Mouse (Mus musculus) liver, embryonic 12.5 days (tissue): ENCODE data around the gene Tpd52l1. TPM values are rescaled to one million over a fixed set of nuclear protein-coding genes. Genes with fewer than 3 reads are reported as not detected.

Source experiments
- ATAC-seq: fragments of 200-750 bp; cut with Nextera tagmentation; 2 replicates; pipeline ENCODE4 v1.8.0; 2017; ENCODE audit warnings: moderate number of reproducible peaks, mild to moderate bottlenecking, moderate library complexity
- H3K27ac ChIP-seq: fragments of 300-500 bp; sonication (generic); 2 replicates; pipeline ENCODE4 v1.5.1; 2016; ENCODE audit warnings: mild to moderate bottlenecking
- H3K27me3 ChIP-seq: fragments of 300-500 bp; sonication (generic); replicated peaks from 2 replicates; pipeline ENCODE4 v1.6.1; 2016; ENCODE audit warnings: mild to moderate bottlenecking, moderate library complexity
- H3K36me3 ChIP-seq: fragments of 300-500 bp; sonication (generic); 2 replicates; pipeline ENCODE4 v1.6.1; 2016; ENCODE audit warnings: mild to moderate bottlenecking, moderate library complexity
- H3K4me1 ChIP-seq: fragments of 300-500 bp; sonication (generic); 2 replicates; pipeline ENCODE4 v1.6.1; 2016
- H3K4me2 ChIP-seq: fragments of 300-500 bp; sonication (generic); 2 replicates; pipeline ENCODE4 v1.6.1; 2016; ENCODE audit warnings: mild to moderate bottlenecking, moderate library complexity
- H3K4me3 ChIP-seq: fragments of 300-500 bp; sonication (generic); 2 replicates; pipeline ENCODE4 v1.5.1; 2016; ENCODE audit warnings: mild to moderate bottlenecking, moderate library complexity
- H3K9ac ChIP-seq: fragments of 300-500 bp; sonication (generic); 2 replicates; pipeline ENCODE4 v1.6.1; 2016; ENCODE audit warnings: mild to moderate bottlenecking, moderate library complexity
- H3K9me3 ChIP-seq: fragments of 300-500 bp; sonication (generic); replicated peaks from 2 replicates; pipeline ENCODE4 v1.6.1; 2016; ENCODE audit warnings: mild to moderate bottlenecking, moderate library complexity
- WGBS: fragments of 180-500 bp; shearing (Covaris S2); methylation state at CpG from one replicate; pipeline ENCODE4 v1.1.7; 2016; ENCODE audit not compliant: insufficient replicate concordance; 5-methylcytosine and 5-hydroxymethylcytosine counted together
- polyA plus RNA-seq: library from polyadenylated mRNA; unstranded; fragments of >200 nt; fragmentation: Nextera tagmentation; extraction: Ambion mirVana; gene quantifications from 2 replicates; pipeline ENCODE4 v1.2.1, GENCODE M21; 2016

Tpd52l1 gene
- polyA plus RNA-seq, 1 experiment from 2014 or later: 2.3 TPM

GRCm38 (mm10) chr10:31295705-31296104 lies 150.1 kb downstream of the Tpd52l1 start:
- Histone ChIP-seq H3K4me3 (no peak overlapping the region), H3K27me3 (no peaks in the 10 kb centered on the region), H3K9me3 (no peaks in the 10 kb centered on the region), H3K9ac (no peak overlapping the region), H3K36me3 (no peaks in the 10 kb centered on the region), H3K4me1 (no peaks in the 10 kb centered on the region), H3K27ac (no peak overlapping the region), H3K4me2 (no peak overlapping the region)
- ATAC-seq: no peak
- WGBS: 55% methylated on average over 5 of the region's 5 CpGs

- no peak overlapping the region for H3K9ac ChIP-seq
- no peaks in the 10 kb centered on the region for H3K4me1 ChIP-seq
- H3K4me3 ChIP-seq: no peak overlapping the region
- H3K36me3 ChIP-seq: no peaks in the 10 kb centered on the region
- no peaks in the 10 kb centered on the region for H3K9me3 ChIP-seq
- H3K27me3 ChIP-seq: no peaks in the 10 kb centered on the region
- no peak overlapping the region for H3K27ac ChIP-seq
- ATAC-seq: no peak
- no peak overlapping the region for H3K4me2 ChIP-seq
- 66% methylated on average over 4 of the region's 4 CpGs for WGBS
These were observed 156.9 kb downstream of the Tpd52l1 start for GRCm38 (mm10) chr10:31288697-31289390.

- Histone ChIP-seq H3K4me3 (no peak overlapping the region), H3K27ac (no peak overlapping the region), H3K36me3 (no peaks in the 10 kb centered on the region), H3K4me1 (no peaks in the 10 kb centered on the region), H3K4me2 (no peak overlapping the region), H3K9me3 (no peaks in the 10 kb centered on the region), H3K9ac (no peak overlapping the region), H3K27me3 (no peaks in the 10 kb centered on the region)
- ATAC-seq: no peak
These were observed 158.0 kb downstream of the Tpd52l1 start for GRCm38 (mm10) chr10:31287787-31288186.

Other genes starting within 250 kb of the Tpd52l1 start
- 28.9 and 31.7 TPM in 2 replicates for gene Hddc2, start 132.6 kb downstream of the Tpd52l1 start, polyA plus RNA-seq
- gene Rnf217, start 163.2 kb upstream of the Tpd52l1 start, polyA plus RNA-seq: 0.43 and 0.50 TPM in 2 replicates